Mouse (Mus musculus): ENCODE data around the gene Stard13. TPM values are rescaled to one million over a fixed set of nuclear protein-coding genes. Genes with fewer than 3 reads are reported as not detected.

Gene Stard13
- polyA plus RNA-seq, 1 experiment, result 7.4 TPM

DNA sequence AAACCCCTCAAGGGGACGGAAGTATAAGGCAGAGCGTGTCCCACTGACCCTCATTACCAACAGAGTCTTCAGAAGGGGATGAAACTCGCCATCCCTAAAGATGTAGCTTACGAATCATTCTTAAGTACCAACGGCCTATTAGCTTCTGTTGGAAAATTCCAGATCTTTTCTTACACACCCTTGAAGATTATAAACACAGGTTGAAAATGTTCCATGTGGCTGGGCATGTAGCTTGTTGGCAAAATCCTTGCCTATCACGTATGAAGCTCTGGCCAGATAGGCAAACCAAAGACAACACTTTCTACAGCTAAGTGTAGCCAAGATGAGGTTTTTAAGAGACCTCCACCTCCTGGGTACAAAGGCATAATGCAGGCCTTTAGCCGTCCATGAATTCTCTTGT lies 124.7 kb downstream of the Stard13 start:
- DNase-seq (ENCODE audit: extremely low spot score in 1 of 2, low spot score in 1 of 2), result no peak

GRCm38 (mm10) chr5:151108291-151108897 lies 125.2 kb downstream of the Stard13 start:
- DNase-seq (ENCODE audit: extremely low spot score in 1 of 2, low spot score in 1 of 2), result no peak

- no peak for DNase-seq (ENCODE audit: extremely low spot score in 1 of 2, low spot score in 1 of 2)
Observed at GRCm38 (mm10) chr5:151106841-151107240, 126.8 kb downstream of the Stard13 start.

- no peak for DNase-seq (ENCODE audit: extremely low spot score in 1 of 2, low spot score in 1 of 2)
Observed at GRCm38 (mm10) chr5:151105054-151105971, 128.3 kb downstream of the Stard13 start.

- DNase-seq (ENCODE audit: extremely low spot score in 1 of 2, low spot score in 1 of 2), result peak in 1 of 2 experiments; percentile 18
Observed at GRCm38 (mm10) chr5:151104354-151105053, 129.1 kb downstream of the Stard13 start.

DNA sequence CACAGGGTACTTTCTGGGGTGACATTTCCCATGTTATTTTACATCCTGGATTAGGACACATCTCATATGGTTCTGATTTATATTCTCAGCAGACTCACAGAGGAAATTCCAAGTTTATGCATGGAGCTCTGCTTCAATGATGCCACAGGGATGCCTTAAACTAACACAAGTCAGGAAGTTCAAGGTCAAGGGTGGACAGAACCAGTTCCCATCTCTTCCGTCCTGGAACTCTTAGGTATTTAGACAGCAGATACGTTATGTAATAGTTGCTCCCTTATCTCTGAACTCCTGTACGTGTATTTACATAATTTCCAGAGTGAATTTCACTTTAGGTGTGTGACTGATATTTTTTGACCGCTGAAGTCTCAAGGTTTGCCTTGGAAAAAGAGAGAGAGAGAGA lies 130.4 kb downstream of the Stard13 start:
- no peak for DNase-seq (ENCODE audit: extremely low spot score in 1 of 2, low spot score in 1 of 2)

DNA sequence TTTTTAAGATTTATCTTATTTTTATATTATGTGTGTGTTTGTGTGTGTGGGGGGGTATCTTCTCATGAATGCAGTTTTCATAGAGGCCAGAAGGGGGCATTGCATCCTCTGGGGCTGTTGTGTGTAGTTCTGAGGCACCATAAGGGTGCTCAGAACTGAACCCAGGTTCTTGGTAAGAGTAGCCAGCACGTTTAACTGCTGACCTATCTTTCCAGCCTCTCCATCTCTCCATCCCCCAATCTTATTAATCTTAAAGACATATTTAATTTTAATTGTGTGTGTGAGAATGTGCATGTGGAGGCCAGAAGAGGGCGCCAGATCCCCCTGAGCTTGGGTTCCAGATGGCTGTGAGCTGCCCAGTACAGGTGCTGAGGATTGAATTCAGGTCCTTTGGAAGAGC lies 131.4 kb downstream of the Stard13 start:
- no peak for DNase-seq (ENCODE audit: extremely low spot score in 1 of 2, low spot score in 1 of 2)

GRCm38 (mm10) chr5:151096012-151096411 lies 137.6 kb downstream of the Stard13 start:
- no peak for DNase-seq (ENCODE audit: extremely low spot score in 1 of 2, low spot score in 1 of 2)

DNA sequence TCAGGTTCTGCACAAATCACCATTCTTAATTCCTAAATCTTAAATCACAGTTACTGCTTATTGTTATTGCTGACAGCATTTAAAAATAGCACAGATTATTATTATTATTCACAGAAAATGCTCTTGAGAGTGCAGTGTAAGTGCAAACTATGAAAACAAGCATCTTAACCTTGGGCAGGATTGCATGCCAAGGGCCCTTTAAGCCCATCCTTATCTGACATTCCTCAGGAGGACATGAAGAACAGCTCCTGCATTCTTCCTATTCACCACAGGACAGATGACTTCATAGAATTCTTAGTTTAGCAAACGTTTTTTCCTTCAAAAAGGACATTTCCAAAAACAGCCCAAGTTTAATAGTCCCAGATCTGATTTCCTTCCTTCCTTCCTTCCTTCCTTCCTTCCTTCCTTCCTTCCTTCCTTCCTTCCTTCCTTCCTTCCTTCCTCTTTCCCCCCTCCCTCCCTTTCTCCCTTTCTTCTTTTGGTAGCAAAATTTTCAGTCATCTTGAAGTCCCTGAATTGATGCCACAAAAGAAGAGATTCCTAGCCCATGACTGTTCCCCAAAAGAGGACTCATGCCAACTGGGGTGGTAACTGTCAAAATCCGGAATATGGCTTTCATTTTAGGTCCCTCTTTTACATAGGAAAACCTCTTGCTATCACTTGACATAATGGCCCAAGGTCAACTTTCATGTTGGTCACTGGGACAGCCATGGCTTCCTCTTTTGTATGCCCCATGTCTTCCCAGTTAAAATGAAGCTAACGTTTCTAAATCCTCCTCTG lies 140.6 kb downstream of the Stard13 start:
- DNase-seq (ENCODE audit: extremely low spot score in 1 of 2, low spot score in 1 of 2), result no peak

GRCm38 (mm10) chr5:151090996-151091395 lies 142.6 kb downstream of the Stard13 start:
- DNase-seq (ENCODE audit: extremely low spot score in 1 of 2, low spot score in 1 of 2), result no peak

DNA sequence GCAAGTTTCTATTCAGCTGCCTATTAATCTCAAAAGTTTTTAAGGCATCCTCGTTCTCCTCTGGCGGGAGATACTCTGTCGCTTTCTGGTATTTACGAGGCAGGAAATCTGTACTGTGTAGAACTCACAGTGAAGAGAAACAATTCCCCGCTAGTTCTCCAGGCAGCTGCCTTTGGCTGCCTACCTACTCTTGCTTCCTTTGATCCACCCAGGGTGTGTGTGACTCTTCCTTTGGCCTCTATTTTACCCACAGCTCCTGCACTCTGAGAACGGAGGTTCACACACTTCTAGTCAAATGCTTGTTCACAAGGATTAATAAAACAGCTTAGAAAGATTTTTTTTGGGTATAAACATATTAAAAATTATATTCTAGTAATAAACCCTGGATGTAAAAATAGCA lies 144.4 kb downstream of the Stard13 start:
- DNase-seq (ENCODE audit: extremely low spot score in 1 of 2, low spot score in 1 of 2), result no peak

DNA sequence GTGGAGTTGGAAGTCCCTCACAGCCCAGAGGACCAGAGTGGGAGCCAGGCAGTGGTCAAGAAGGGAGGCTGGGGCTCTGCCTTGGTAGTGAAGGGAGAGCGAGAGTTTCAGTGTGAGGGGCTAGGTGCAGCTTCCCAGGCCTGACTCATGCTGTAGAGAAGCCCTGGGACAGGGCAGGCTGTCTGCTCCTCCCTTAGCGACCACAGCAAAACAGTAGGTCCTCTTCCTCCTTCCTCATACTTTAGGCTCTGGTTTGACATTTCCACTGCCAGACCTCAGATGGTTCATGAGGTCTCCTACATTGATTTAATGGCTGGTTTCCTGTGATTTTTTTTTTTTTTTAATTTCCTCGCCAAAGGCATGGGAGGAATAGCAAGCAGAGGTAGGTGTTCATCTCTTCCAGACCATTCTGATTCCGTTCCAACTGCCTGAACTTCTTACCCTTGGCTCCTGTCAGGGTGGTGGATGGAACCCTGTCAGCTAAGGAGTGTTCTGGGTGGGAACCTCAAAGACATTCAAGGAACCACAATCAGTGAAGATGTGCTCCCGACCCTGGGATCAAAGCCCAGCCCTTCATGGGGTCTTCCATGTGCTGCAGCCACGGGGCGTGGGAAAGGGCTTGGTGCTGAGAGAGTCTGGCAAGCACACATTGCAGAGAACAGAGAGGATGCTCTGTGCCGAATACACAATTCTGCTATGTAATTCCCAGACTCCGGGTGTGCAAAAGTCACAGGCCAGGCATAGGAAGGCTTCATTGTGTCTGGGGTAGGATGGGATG lies 147.0 kb downstream of the Stard13 start:
- no peak for DNase-seq (ENCODE audit: extremely low spot score in 1 of 2, low spot score in 1 of 2)

DNA sequence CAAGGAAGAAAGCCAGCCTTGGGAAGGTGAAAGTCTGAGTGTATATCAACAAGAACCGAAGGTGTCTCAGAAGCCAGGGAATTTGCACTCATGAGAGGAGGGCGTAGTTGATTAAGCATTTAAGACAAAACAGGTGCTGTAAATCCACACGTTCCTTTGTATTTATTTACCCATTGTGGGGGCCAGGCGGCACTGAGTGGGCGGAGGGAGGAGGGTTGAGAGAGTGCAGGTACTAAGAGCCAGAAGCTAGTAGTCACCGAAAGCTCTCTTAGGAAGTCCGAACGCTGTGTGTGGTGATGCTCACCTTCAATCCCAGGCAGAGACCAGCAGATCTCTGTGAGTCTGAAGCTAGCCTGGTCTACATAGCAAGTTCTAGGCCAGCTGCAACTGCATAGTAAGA lies 147.9 kb downstream of the Stard13 start:
- DNase-seq (ENCODE audit: extremely low spot score in 1 of 2, low spot score in 1 of 2), result no peak

DNA sequence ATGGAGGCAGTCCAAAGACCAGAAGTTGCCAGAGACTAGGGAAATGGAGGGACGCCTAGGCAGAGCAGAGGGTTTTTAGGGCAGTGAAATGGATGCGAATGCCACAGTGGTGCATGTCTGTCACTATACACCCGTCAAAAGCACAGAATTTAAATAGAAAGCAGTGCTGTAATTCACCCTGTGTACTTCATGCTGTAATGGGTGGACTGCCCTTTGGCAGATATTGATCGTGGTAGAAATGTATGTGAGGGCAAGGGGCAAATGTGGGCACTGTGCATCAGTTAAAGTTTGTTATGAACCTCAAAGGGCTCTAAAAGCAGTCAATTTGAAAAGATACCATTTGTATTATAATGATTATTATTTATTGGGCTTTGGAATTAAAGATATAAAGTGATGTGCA lies 153.4 kb downstream of the Stard13 start:
- DNase-seq (ENCODE audit: extremely low spot score in 1 of 2, low spot score in 1 of 2), result no peak

- no peak for DNase-seq (ENCODE audit: extremely low spot score in 1 of 2, low spot score in 1 of 2)
Observed at GRCm38 (mm10) chr5:151077953-151078352, 155.7 kb downstream of the Stard13 start.

- DNase-seq (ENCODE audit: extremely low spot score in 1 of 2, low spot score in 1 of 2), result no peak
Observed at GRCm38 (mm10) chr5:151076917-151077316, 156.7 kb downstream of the Stard13 start.

GRCm38 (mm10) chr5:151074282-151074681 lies 159.4 kb downstream of the Stard13 start:
- no peak for DNase-seq (ENCODE audit: extremely low spot score in 1 of 2, low spot score in 1 of 2)

DNA sequence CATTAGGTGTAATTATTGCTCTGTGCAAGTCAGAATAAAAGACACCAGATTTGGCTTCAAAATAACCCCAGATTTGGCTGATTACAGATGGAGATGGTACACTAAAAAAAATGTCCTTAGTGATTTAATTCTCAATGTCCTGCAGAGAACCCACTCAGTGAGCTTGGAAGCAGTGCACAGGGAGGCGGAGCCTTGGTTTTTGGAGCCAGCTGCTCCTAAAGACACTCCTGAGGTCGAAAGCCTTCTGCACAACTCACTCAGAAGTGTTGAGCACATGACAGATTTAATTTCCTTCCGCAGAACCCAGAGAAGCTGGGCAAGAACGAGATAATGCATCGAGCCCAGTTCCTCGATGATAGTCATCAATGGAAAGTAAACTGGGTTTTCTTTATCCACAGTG lies 162.2 kb downstream of the Stard13 start:
- no peak for DNase-seq (ENCODE audit: extremely low spot score in 1 of 2, low spot score in 1 of 2)

GRCm38 (mm10) chr5:151070896-151071295 lies 162.7 kb downstream of the Stard13 start:
- no peak for DNase-seq (ENCODE audit: extremely low spot score in 1 of 2, low spot score in 1 of 2)

- no peak for DNase-seq (ENCODE audit: extremely low spot score in 1 of 2, low spot score in 1 of 2)
Observed at GRCm38 (mm10) chr5:151069569-151069968, 164.1 kb downstream of the Stard13 start.

Data from frontal cortex, adult 2 months (tissue).